Mouse (Mus musculus) fat pad, adult 2 months (tissue): ENCODE measurements around the gene Jsrp1.

Experiments used
- DNase-seq: peaks from one replicate; pipeline ENCODE4 v3.0.0-alpha.2; 2011; ENCODE audit warnings: low read depth, low spot score; ENCODE audit errors: extremely low read depth

Jsrp1 gene

GRCm38 (mm10) chr10:80813366-80813765, at the start of gene Jsrp1:
Jsrp1 (minus strand) TSS chr10:80813498.
- DNase-seq, result no peak

- DNase-seq, result no peak
These were observed 49.0 kb upstream of the Jsrp1 start for GRCm38 (mm10) chr10:80862305-80862704.

- no peak for DNase-seq
These were observed 45.1 kb upstream of the Jsrp1 start for GRCm38 (mm10) chr10:80858350-80858935.

GRCm38 (mm10) chr10:80857848-80858247, 44.5 kb upstream of the Jsrp1 start:
- no peak for DNase-seq

GRCm38 (mm10) chr10:80857386-80857785, 44.1 kb upstream of the Jsrp1 start:
- DNase-seq, result no peak

GRCm38 (mm10) chr10:80856908-80857307, 43.6 kb upstream of the Jsrp1 start:
- no peak for DNase-seq

GRCm38 (mm10) chr10:80856267-80856666, 43.0 kb upstream of the Jsrp1 start:
- DNase-seq, result no peak

GRCm38 (mm10) chr10:80855749-80856073, 42.4 kb upstream of the Jsrp1 start:
- DNase-seq, result no peak

- DNase-seq, result no peak
These were observed 41.8 kb upstream of the Jsrp1 start, which contains the start of the genes Lsm7 and Sppl2b for GRCm38 (mm10) chr10:80854913-80855748. Lsm7 (minus strand) TSS chr10:80855209. Sppl2b (plus strand) TSS chr10:80855275.

GRCm38 (mm10) chr10:80848571-80848970, 35.3 kb upstream of the Jsrp1 start:
- DNase-seq, result no peak

GRCm38 (mm10) chr10:80845732-80846131, 32.4 kb upstream of the Jsrp1 start:
- DNase-seq, result no peak

- no peak for DNase-seq
These were observed 31.9 kb upstream of the Jsrp1 start for GRCm38 (mm10) chr10:80845055-80845693.

GRCm38 (mm10) chr10:80843931-80844547, 30.7 kb upstream of the Jsrp1 start, which contains the start of gene Lingo3:
Lingo3 (minus strand) TSS chr10:80844039.
- DNase-seq, result no peak

GRCm38 (mm10) chr10:80843087-80843930, 30.0 kb upstream of the Jsrp1 start:
- no peak for DNase-seq

GRCm38 (mm10) chr10:80842334-80842733, 29.0 kb upstream of the Jsrp1 start:
- no peak for DNase-seq

- no peak for DNase-seq
These were observed 28.4 kb upstream of the Jsrp1 start for GRCm38 (mm10) chr10:80841685-80842084.

- DNase-seq, result no peak
These were observed 26.6 kb upstream of the Jsrp1 start for GRCm38 (mm10) chr10:80839848-80840247.

GRCm38 (mm10) chr10:80838346-80838912, 25.1 kb upstream of the Jsrp1 start:
- DNase-seq, result no peak

- DNase-seq, result no peak
These were observed 24.5 kb upstream of the Jsrp1 start for GRCm38 (mm10) chr10:80837827-80838226.

- DNase-seq, result no peak
These were observed 23.7 kb upstream of the Jsrp1 start for GRCm38 (mm10) chr10:80836949-80837379.
